Mouse (Mus musculus) liver, postnatal 0 days (tissue): ENCODE data around the gene Znrf3.

Experiments
- CTCF ChIP-seq: sonication (generic); IDR thresholded peaks from 2 replicates; pipeline ENCODE4 v1.5.1; 2016; ENCODE audit warnings: antibody characterized with exemption, low read depth
- EP300 ChIP-seq: IDR thresholded peaks from 2 replicates; pipeline ENCODE4 v1.6.1; 2016; ENCODE audit warnings: antibody characterized with exemption, low read depth, mild to moderate bottlenecking

DNA sequence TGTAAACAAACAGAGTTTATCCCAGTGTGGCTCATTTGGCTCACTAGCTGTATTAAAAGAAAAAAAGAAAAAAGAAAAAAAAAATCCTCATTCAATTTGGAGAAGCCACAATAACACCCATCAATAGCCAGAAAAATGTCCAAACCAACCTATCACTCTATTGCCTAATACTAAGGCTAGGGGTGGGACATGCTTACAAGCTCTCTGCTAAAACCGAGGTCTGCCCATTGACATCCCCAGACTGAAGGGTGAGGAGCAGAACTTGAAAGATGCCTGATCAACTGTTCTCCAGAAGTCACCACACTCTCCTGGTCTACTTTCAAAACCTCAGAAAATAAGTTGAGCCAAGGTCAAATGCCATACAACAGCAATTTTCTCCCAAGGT is 22.4 kb downstream of the Znrf3 start:
- TF ChIP-seq CTCF: no peak
- no peak for TF ChIP-seq EP300
